Mouse (Mus musculus) testis, adult 2 months (tissue): ENCODE measurements around the gene Fads6. TPM values are rescaled to one million over a fixed set of nuclear protein-coding genes. Genes with fewer than 3 reads are reported as not detected.

ENCODE experiments used
- H3K27ac ChIP-seq: fragments of 200-500 bp; 2 replicates; pipeline ENCODE4 v1.5.1; 2012; ENCODE audit warnings: low read depth, low read length; ENCODE audit not compliant: control insufficient read depth, insufficient read depth
- H3K27me3 ChIP-seq: fragments of 200-500 bp; 2 replicates; pipeline ENCODE4 v1.6.1; 2012; ENCODE audit warnings: mild to moderate bottlenecking, low read length, moderate library complexity; ENCODE audit not compliant: control insufficient read depth, insufficient read depth
- H3K36me3 ChIP-seq: fragments of 200-500 bp; 2 replicates; pipeline ENCODE4 v1.6.1; 2012; ENCODE audit warnings: mild to moderate bottlenecking, low read length; ENCODE audit not compliant: control insufficient read depth, insufficient read depth
- H3K4me1 ChIP-seq: fragments of 200-500 bp; 2 replicates; pipeline ENCODE4 v1.6.1; 2012; ENCODE audit warnings: low read length; ENCODE audit not compliant: control insufficient read depth, insufficient read depth
- H3K4me3 ChIP-seq: fragments of 200-500 bp; 2 replicates; pipeline ENCODE4 v1.5.1; 2012; ENCODE audit warnings: low read depth, mild to moderate bottlenecking, low read length, moderate library complexity, mixed read lengths; ENCODE audit not compliant: control insufficient read depth
- CTCF ChIP-seq: fragments of 200-500 bp; IDR thresholded peaks from 2 replicates; pipeline ENCODE4 v1.5.1; 2012; ENCODE audit warnings: low read depth, mild to moderate bottlenecking, inconsistent platforms, low read length, moderate library complexity; ENCODE audit not compliant: control insufficient read depth, insufficient read depth, insufficient replicate concordance
- POLR2A ChIP-seq: fragments of 200-500 bp; IDR thresholded peaks from 2 replicates; pipeline ENCODE4 v1.6.1; 2012; ENCODE audit warnings: low read depth, mild to moderate bottlenecking, inconsistent platforms, low read length, moderate library complexity; ENCODE audit not compliant: control insufficient read depth
- polyA plus RNA-seq: library from polyadenylated mRNA; depleted of rRNA; stranded (reverse); fragments of >200 nt; gene quantifications from 2 replicates; pipeline ENCODE4 v1.2.3, GENCODE M21; 2012

Gene Fads6
- polyA plus RNA-seq, 1 experiment, result 6.4 TPM

GRCm38 (mm10) chr11:115283486-115283765 is 14.0 kb downstream of the Fads6 start:
- no peak overlapping the region for H3K27ac ChIP-seq
- H3K4me3 ChIP-seq, result no peak overlapping the region
- peaks cover 6% of the 10 kb centered on the region for H3K4me1 ChIP-seq
- no peaks in the 10 kb centered on the region for H3K36me3 ChIP-seq
- TF ChIP-seq POLR2A (no peak), CTCF (no peak)
- H3K27me3 ChIP-seq, result no peaks in the 10 kb centered on the region

- H3K27ac ChIP-seq, result peak overlapping the region; percentile 33; the same call in 1 of the 2 replicates
- H3K27me3 ChIP-seq, result no peaks in the 10 kb centered on the region
- no peaks in the 10 kb centered on the region for H3K36me3 ChIP-seq
- TF ChIP-seq CTCF (no peak), POLR2A (no peak)
- peaks cover 6% of the 10 kb centered on the region for H3K4me1 ChIP-seq
- no peak overlapping the region for H3K4me3 ChIP-seq
These were observed 14.6 kb downstream of the Fads6 start for GRCm38 (mm10) chr11:115282723-115283485.

GRCm38 (mm10) chr11:115282295-115282694 is 15.2 kb downstream of the Fads6 start:
- no peak for TF ChIP-seq CTCF
- no peak for TF ChIP-seq POLR2A
- H3K27ac ChIP-seq, result peak overlapping the region; percentile 32; the same call in 1 of the 2 replicates
- peaks cover 6% of the 10 kb centered on the region for H3K4me1 ChIP-seq
- H3K27me3 ChIP-seq, result no peaks in the 10 kb centered on the region
- no peak overlapping the region for H3K4me3 ChIP-seq
- H3K36me3 ChIP-seq, result no peaks in the 10 kb centered on the region

- H3K27ac ChIP-seq, result no peak overlapping the region
- no peak overlapping the region for H3K4me3 ChIP-seq
- H3K4me1 ChIP-seq, result peaks cover 11% of the 10 kb centered on the region
- no peaks in the 10 kb centered on the region for H3K36me3 ChIP-seq
- H3K27me3 ChIP-seq, result no peaks in the 10 kb centered on the region
- TF ChIP-seq CTCF (no peak), POLR2A (no peak)
These were observed 17.7 kb downstream of the Fads6 start for GRCm38 (mm10) chr11:115279726-115280125.

- no peaks in the 10 kb centered on the region for H3K27me3 ChIP-seq
- H3K4me3 ChIP-seq, result no peak overlapping the region; the same call in 1 of the 2 replicates
- peaks cover 11% of the 10 kb centered on the region for H3K4me1 ChIP-seq
- no peak for TF ChIP-seq POLR2A
- no peak for TF ChIP-seq CTCF
- H3K36me3 ChIP-seq, result no peaks in the 10 kb centered on the region
- H3K27ac ChIP-seq, result no peak overlapping the region
These were observed 19.3 kb downstream of the Fads6 start for GRCm38 (mm10) chr11:115278176-115278575.

- Histone ChIP-seq H3K4me1 (peaks cover 8% of the 10 kb centered on the region), H3K27ac (peak overlapping the region; percentile 86), H3K27me3 (no peaks in the 10 kb centered on the region), H3K36me3 (no peaks in the 10 kb centered on the region), H3K4me3 (peak overlapping the region; percentile 97)
- TF ChIP-seq CTCF (no peak), POLR2A (no peak)
These were observed 19.9 kb downstream of the Fads6 start for GRCm38 (mm10) chr11:115277604-115277975.

GRCm38 (mm10) chr11:115276780-115277603 is 20.5 kb downstream of the Fads6 start, which contains the start of gene Fdxr:
TSS of gene Fdxr (minus strand) at chr11:115277050.
- H3K4me1 ChIP-seq, result peaks cover 8% of the 10 kb centered on the region
- H3K27me3 ChIP-seq, result no peaks in the 10 kb centered on the region
- H3K36me3 ChIP-seq, result no peaks in the 10 kb centered on the region
- TF ChIP-seq CTCF (no peak), POLR2A (peak; percentile 94)
- peak within 1 kb of the TSS; percentile 86 for H3K27ac ChIP-seq
- H3K4me3 ChIP-seq, result peak within 1 kb of the TSS; percentile 97
